Mouse (Mus musculus): ENCODE measurements around the gene Rhbdd3. TPM values are rescaled to one million over a fixed set of nuclear protein-coding genes. Genes with fewer than 3 reads are reported as not detected.

Gene Rhbdd3
- total and polyA plus RNA-seq, 3 experiments = 35.9 to 55.7 TPM; not detected in 1

DNA sequence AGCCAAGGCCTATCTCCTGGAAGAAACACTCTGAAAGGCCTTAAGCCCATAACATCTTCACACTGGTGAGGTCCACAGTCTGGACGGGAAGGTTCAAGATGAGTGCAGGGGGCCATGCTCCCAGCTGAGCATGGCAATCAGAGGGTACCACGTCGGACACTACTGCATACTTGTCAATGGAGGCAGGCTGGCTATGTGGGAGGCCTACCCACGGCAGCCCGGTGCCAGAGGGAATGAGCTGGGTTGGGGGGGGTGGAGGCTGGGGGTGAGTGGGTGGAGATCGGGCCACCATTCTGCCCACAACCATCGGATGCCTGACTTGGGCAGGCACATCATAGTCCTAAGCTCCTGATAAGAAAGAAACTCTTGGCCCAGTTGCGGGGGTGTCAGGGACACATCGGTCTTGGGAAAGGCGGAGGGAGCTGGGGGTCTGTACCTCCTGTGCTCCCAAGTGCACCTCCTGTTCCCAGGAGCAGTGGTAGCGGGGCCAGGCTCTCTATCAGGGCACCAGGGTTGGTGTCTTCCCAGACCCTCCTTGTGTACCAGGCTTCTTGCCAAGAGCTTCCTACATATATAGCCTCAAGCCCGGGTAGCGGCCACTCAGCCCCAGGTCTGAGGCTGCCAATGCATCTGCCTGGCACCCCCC, 35.7 kb upstream of the Rhbdd3 start:
- Histone ChIP-seq H3K36me3 (ENCODE audit: control insufficient read depth in 1 of 2, insufficient read depth in 2 of 2, low read length in 2 of 2) (peaks cover 0 to 12% of the 10 kb centered on the region in 2 experiments; a peak in 3 of 4 replicates), H3K9ac (ENCODE audit: control insufficient read depth, low read depth, low read length, poor library complexity, severe bottlenecking) (no peak overlapping the region), H3K4me3 (ENCODE audit: control insufficient read depth in 1 of 2, insufficient read depth in 1 of 2, low read depth in 2 of 2, low read length in 2 of 2) (no peak overlapping the region), H3K27me3 (ENCODE audit: control insufficient read depth in 1 of 2, insufficient read depth in 2 of 2, low read length in 2 of 2) (peaks cover 4 to 7% of the 10 kb centered on the region in 2 experiments), H3K27ac (ENCODE audit: control insufficient read depth, low read depth, low read length) (no peak overlapping the region), H3K79me2 (ENCODE audit: control insufficient read depth, insufficient read depth, low read length, poor library complexity) (peaks cover 6% of the 10 kb centered on the region), H3K4me1 (ENCODE audit: control insufficient read depth in 1 of 2, insufficient read depth in 2 of 2, low read length in 2 of 2) (peaks cover 0 to 21% of the 10 kb centered on the region in 2 experiments; a peak in 3 of 4 replicates), H3K9me3 (replicated peaks; ENCODE audit: insufficient read depth, low read length) (no peaks in the 10 kb centered on the region)
- TF ChIP-seq TBP (IDR thresholded peaks at IDR 0.05; ENCODE audit: low read depth, low read length) (no peak), NRF1 (IDR thresholded peaks at IDR 0.05; ENCODE audit: insufficient read depth, low read depth, low read length, poor library complexity, severe bottlenecking) (no peak), POLR2AphosphoS2 (IDR thresholded peaks at IDR 0.05; ENCODE audit: low read length) (no peak), TCF12 (IDR thresholded peaks at IDR 0.05; ENCODE audit: low read depth, low read length) (no peak), ELF1 (IDR thresholded peaks at IDR 0.05; ENCODE audit: low read depth, low read length) (no peak), RCOR1 (IDR thresholded peaks at IDR 0.05; ENCODE audit: low read depth, low read length) (no peak), HCFC1 (IDR thresholded peaks at IDR 0.05; ENCODE audit: low read depth, low read length) (no peak), EP300 (IDR thresholded peaks at IDR 0.05; ENCODE audit: low read depth in 1 of 2, low read length in 2 of 2) (no peak), USF1 (IDR thresholded peaks at IDR 0.05; ENCODE audit: low read depth, low read length) (no peak), KAT2A (conservative IDR thresholded peaks at IDR 0.05; ENCODE audit: low read depth, low read length) (no peak), TAL1 (IDR thresholded peaks at IDR 0.05; ENCODE audit: low read length) (no peak), MYB (IDR thresholded peaks at IDR 0.05; ENCODE audit: low read depth, low read length) (no peak), SMC3 (IDR thresholded peaks at IDR 0.05; ENCODE audit: low read depth, low read length) (no peak), MAFK (IDR thresholded peaks at IDR 0.05; ENCODE audit: borderline replicate concordance, low read depth, low read length) (no peak), MYC (IDR thresholded peaks at IDR 0.05; ENCODE audit: low read depth, low read length) (no peak), MAZ (IDR thresholded peaks at IDR 0.05; ENCODE audit: low read depth, low read length) (no peak), UBTF (IDR thresholded peaks at IDR 0.05; ENCODE audit: borderline replicate concordance, insufficient read depth, low read depth, low read length) (no peak), CHD1 (IDR thresholded peaks at IDR 0.05; ENCODE audit: low read depth, low read length) (no peak)
- no peak for DNase-seq (ENCODE audit: low read depth, low spot score)
